Mouse (Mus musculus) midbrain, embryonic 15.5 days (tissue): ENCODE results near the gene Synrg. TPM values are rescaled to one million over a fixed set of nuclear protein-coding genes. Genes with fewer than 3 reads are reported as not detected.

ENCODE experiments used
- ATAC-seq: fragments of 200-750 bp; cut with Nextera tagmentation; replicated peaks from 2 replicates; pipeline ENCODE4 v1.8.0; 2017; ENCODE audit warnings: moderate TSS enrichment
- H3K27ac ChIP-seq: fragments of 300-500 bp; sonication (generic); 2 replicates; pipeline ENCODE4 v1.5.1; 2015; ENCODE audit warnings: mild to moderate bottlenecking, inconsistent platforms
- H3K27me3 ChIP-seq: fragments of 300-500 bp; sonication (generic); replicated peaks from 2 replicates; pipeline ENCODE4 v1.6.1; 2015; ENCODE audit warnings: inconsistent platforms
- H3K36me3 ChIP-seq: fragments of 300-500 bp; sonication (generic); replicated peaks from 2 replicates; pipeline ENCODE4 v1.6.1; 2015; ENCODE audit warnings: inconsistent platforms
- H3K4me1 ChIP-seq: fragments of 300-500 bp; sonication (generic); 2 replicates; pipeline ENCODE4 v1.6.1; 2015; ENCODE audit warnings: inconsistent platforms
- H3K4me2 ChIP-seq: fragments of 300-500 bp; sonication (generic); 2 replicates; pipeline ENCODE4 v1.6.1; 2015; ENCODE audit warnings: inconsistent platforms, mild to moderate bottlenecking, moderate library complexity
- H3K4me3 ChIP-seq: fragments of 300-500 bp; sonication (generic); 2 replicates; pipeline ENCODE4 v1.5.1; 2015; ENCODE audit warnings: mild to moderate bottlenecking, inconsistent platforms
- H3K9ac ChIP-seq: fragments of 300-500 bp; sonication (generic); 2 replicates; pipeline ENCODE4 v1.6.1; 2015; ENCODE audit warnings: mild to moderate bottlenecking, inconsistent platforms
- H3K9me3 ChIP-seq: fragments of 300-500 bp; sonication (generic); 2 replicates; pipeline ENCODE4 v1.6.1; 2016; ENCODE audit warnings: inconsistent platforms
- WGBS: fragments of 180-500 bp; shearing (Covaris S2); methylation state at CpG from one replicate; pipeline ENCODE4 v1.1.7; 2015; ENCODE audit warnings: mixed read lengths; 5-methylcytosine and 5-hydroxymethylcytosine counted together
- polyA plus RNA-seq: library from polyadenylated mRNA; unstranded; fragments of >200 nt; fragmentation: Nextera tagmentation; extraction: Ambion mirVana; gene quantifications from 2 replicates; pipeline ENCODE4 v1.2.1, GENCODE M21; 2015

Synrg gene
- polyA plus RNA-seq, 1 experiment from 2014 or later: 33.1 TPM

DNA sequence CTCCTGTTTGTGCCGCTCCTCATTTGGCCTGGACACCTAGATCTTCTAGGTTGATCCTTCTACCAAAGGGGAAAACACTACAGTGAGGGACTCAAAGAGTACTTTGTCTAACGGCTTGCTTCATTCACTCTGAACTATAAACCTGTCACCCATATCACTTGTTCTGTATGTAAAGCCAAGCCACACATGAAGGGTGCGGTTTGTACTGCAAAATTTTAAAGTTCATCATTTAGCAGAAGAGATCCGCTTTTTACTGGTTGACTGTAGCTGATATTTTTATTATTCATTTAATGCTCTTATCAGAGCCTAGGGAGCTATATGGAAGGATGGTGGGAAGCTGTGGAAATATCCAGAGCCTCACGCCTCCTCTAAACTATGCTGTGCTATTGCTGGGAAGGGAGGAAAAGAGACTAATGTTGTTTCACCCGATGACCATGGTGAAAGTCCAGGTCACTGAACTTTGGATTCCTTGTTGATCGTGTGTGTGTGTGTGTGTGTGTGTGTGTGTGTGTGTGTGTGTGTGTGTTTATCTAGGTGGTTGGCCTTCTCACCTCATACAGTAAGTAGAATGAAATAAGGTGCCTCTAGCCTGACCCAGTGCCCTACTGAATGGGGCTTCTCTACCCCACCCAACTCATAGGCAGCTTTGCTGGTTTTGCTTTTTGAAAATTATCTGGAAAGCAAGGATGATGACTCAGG, 52.7 kb downstream of the Synrg start:
- H3K4me3 ChIP-seq: no peak overlapping the region
- ATAC-seq: no peak
- peaks cover 14% of the 10 kb centered on the region for H3K4me1 ChIP-seq
- no peaks in the 10 kb centered on the region for H3K27me3 ChIP-seq
- 93% methylated on average over 7 of the region's 7 CpGs for WGBS
- no peak overlapping the region for H3K4me2 ChIP-seq
- peaks cover 18% of the 10 kb centered on the region; the same call in 1 of the 2 replicates for H3K36me3 ChIP-seq
- no peak overlapping the region for H3K9ac ChIP-seq
- H3K9me3 ChIP-seq: no peaks in the 10 kb centered on the region
- H3K27ac ChIP-seq: no peak overlapping the region

DNA sequence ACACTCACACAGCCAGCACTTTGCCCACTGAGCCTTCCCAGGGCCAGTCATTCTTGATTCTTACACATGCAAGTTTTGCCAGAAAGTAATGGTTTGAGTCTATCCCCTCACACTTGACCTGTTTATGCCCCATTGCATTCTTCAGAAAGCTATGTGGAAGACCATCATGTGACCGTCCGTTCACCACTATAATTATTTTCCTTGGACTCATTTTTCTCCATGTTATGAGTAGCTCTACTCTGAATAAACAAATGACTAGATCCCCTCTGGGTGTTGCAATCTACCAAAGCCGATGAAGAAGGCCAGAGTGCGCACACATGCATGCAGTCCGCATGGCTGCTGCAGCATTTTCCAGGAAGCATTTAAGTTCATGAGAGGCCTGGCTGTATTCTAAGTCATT, 63.0 kb downstream of the Synrg start:
- Histone ChIP-seq H3K4me2 (no peak overlapping the region), H3K27ac (no peak overlapping the region), H3K4me3 (no peak overlapping the region), H3K36me3 (peaks cover 66% of the 10 kb centered on the region), H3K27me3 (no peaks in the 10 kb centered on the region), H3K9me3 (no peaks in the 10 kb centered on the region), H3K4me1 (no peaks in the 10 kb centered on the region), H3K9ac (no peak overlapping the region)
- ATAC-seq: no peak
- 94% methylated on average over 5 of the region's 5 CpGs for WGBS

DNA sequence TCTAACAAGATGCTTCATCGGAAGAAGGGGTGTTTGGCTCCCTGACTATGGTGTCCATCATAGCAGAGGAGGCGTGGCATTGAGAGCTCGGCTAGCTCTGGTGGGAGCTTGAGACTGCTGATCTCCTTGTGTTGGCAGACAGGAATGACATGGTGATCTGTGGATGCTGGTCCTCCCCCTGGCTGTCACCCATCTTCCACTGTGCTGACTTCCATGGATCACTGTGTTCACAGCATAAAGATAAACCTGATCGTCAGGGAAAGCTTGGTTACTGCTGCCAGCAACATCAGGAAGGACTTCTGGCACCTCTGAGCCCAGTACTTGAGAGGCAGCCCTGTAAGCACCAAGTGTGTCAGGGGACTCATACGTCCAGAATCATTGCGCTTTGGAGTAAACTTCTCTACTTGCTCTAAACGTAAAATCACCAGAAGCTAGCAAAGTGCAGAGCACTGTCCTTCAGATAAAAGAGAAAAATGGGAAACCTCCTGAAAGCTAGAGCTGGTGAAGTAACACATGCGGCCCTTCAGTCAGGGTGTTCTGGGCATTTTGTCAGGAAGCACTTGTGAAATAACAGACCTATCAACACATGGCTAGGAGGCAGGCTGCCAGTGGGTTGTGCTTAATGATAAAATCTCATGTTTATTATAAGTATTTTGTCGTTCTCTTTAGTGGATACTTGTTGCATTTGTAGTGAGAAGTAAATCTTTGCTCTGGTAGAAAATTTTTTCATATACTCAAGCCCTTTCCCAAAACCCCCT, 64.2 kb downstream of the Synrg start:
- ATAC-seq: no peak
- Histone ChIP-seq H3K36me3 (peaks cover 63% of the 10 kb centered on the region), H3K9me3 (no peaks in the 10 kb centered on the region), H3K4me2 (no peak overlapping the region), H3K4me1 (no peaks in the 10 kb centered on the region), H3K27me3 (no peaks in the 10 kb centered on the region), H3K9ac (no peak overlapping the region), H3K27ac (no peak overlapping the region), H3K4me3 (no peak overlapping the region)
- WGBS: 84% methylated on average over 9 of the region's 9 CpGs

DNA sequence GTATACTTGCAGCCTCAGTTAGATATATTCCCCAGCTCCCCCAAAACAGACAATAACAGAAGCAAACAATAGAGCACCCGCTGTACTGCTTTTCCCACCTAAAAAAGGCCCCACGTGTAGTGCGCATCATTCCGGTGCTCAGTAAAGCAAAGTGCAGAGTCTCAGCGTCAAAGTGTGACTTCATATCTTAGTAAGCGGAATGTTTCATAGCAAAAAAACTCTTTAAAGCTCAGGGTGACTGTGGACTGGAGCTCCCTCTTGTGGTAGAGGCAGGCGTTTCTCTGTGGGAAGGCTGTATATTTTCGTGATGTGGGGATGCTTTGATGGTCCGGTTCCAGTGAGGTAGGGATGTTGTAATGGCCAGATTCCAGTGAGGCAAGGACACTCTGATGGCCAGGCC, 67.7 kb downstream of the Synrg start:
- no peak overlapping the region for H3K4me3 ChIP-seq
- H3K27ac ChIP-seq: no peak overlapping the region
- H3K4me1 ChIP-seq: no peaks in the 10 kb centered on the region
- H3K9me3 ChIP-seq: no peaks in the 10 kb centered on the region
- H3K36me3 ChIP-seq: peaks cover 41% of the 10 kb centered on the region
- ATAC-seq: no peak
- H3K27me3 ChIP-seq: no peaks in the 10 kb centered on the region
- H3K4me2 ChIP-seq: no peak overlapping the region
- WGBS: 55% methylated on average over 9 of the region's 9 CpGs
- H3K9ac ChIP-seq: no peak overlapping the region

DNA sequence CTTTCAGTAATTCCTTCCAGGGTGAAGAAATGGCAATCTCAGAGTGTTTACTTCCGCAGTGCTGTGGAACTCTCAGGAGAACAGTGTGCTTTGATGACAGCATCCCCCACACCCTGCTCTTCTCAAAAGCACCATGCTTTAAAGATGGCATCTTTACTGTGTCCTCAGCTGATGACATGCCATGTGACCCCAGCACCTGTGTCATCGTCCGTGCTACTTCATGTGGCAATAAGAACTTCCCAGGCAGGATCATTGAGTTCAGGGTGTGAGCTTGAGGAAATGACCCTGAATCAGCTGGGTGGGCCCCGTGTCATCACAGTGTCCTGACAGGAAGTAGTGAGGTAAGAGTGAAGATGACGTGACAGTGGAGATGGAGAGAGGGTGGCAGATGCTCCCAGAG, 68.3 kb downstream of the Synrg start:
- H3K4me1 ChIP-seq: no peaks in the 10 kb centered on the region
- H3K9me3 ChIP-seq: no peaks in the 10 kb centered on the region
- peaks cover 36% of the 10 kb centered on the region for H3K36me3 ChIP-seq
- H3K4me3 ChIP-seq: no peak overlapping the region
- no peak for ATAC-seq
- no peaks in the 10 kb centered on the region for H3K27me3 ChIP-seq
- H3K27ac ChIP-seq: no peak overlapping the region
- no peak overlapping the region for H3K9ac ChIP-seq
- WGBS: 91% methylated on average over 5 of the region's 5 CpGs
- no peak overlapping the region for H3K4me2 ChIP-seq

DNA sequence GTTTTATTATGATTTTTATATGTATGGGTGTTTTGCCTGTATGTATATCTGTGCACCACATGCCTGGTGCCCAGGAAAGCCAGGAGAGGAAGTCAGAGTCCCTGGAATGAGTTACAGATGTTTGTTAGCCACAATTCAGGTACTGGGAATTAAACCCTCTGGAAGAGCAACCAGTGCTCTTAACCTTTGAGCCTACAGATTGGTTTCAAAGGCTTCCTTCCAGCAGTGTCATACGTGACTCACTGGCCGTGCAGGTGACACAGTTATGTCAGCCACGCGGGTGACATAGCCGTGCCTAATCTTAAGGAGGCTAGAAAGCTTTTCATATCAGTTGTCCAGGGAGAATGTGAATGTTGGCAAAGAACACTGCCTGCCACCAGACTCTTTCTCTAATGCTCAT, 69.4 kb downstream of the Synrg start:
- no peaks in the 10 kb centered on the region for H3K27me3 ChIP-seq
- H3K36me3 ChIP-seq: peaks cover 27% of the 10 kb centered on the region
- no peak overlapping the region; the same call in 1 of the 2 replicates for H3K9ac ChIP-seq

DNA sequence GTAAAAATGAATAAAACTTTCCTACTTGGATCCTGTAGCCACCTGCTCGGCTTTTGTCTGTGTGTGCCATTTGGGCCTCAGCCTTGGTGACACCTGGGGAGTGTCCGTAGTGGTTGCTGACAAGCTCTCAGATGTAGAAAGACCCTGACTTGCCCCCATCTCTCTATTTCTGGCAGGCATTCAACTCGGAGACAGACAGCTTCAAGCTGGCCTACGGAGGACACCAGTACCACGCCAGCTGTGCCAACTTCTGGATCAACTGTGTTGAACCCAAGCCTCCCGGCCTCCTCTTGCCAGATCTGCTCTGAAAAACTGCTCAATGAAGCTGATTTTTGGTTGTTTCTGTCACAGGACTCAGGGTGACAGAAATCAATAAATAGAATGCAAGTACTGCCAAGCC, 76.4 kb downstream of the Synrg start:
- Histone ChIP-seq H3K27me3 (no peaks in the 10 kb centered on the region), H3K27ac (no peak overlapping the region), H3K4me2 (no peak overlapping the region), H3K4me1 (peaks cover 20% of the 10 kb centered on the region), H3K4me3 (no peak overlapping the region), H3K36me3 (peaks cover 30% of the 10 kb centered on the region; the same call in 1 of the 2 replicates), H3K9me3 (no peaks in the 10 kb centered on the region), H3K9ac (no peak overlapping the region)
- 81% methylated on average over 6 of the region's 6 CpGs for WGBS
- ATAC-seq: no peak

More for the DNA sequence above, 69.4 kb downstream of the Synrg start:
- Histone ChIP-seq H3K27ac (no peak overlapping the region), H3K4me2 (no peak overlapping the region), H3K4me3 (no peak overlapping the region), H3K9me3 (no peaks in the 10 kb centered on the region), H3K4me1 (no peaks in the 10 kb centered on the region)
- WGBS: 88% methylated on average over 5 of the region's 5 CpGs
- no peak for ATAC-seq

DNA sequence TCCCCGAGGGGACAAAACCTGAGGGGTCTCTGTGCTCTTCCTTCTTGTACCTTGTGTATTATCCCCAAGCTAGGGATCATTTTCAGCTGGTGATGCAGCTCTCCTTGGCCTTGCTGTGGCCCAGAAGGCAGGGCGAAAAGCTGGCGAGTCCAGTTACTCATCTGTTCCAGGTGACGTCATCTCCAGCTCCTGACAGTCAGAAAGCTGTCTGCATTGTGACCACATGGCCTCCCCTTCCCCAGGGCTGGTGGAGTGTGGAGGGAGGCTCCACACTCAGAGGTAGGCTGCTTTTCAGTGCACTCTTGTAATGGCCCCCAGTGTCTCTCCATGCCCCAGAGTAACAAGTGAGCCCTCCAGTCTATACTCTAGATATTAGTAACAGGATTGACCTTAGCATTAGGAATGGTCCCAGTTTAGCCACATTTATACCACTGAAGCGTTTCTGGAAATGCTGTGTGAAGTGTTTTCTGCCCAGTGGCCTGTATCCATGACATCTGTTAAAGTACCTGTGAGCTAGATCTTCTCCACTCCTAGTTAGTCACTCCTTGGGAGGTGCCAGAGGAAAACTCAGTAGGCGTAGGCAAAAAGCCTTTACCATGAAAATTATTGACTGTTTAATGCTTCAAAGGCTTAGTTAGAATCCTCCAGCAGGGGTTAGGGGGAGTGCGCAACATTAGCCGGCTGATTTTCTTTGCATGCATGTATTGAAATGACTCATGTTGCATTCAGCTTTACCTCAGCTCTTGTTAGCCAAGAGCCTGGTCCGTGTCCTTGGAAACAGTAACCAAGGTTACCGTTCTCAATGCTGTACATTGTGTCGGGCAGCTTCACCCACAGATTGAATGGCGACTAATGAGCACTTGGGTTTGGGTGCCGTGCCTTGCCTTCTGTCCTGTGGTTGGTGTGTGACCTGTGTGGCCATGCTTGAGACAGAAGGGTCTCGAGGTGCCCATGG, 78.9 kb downstream of the Synrg start:
- Histone ChIP-seq H3K9ac (no peak overlapping the region), H3K4me2 (peak overlapping the region; percentile 28; the same call in 1 of the 2 replicates), H3K9me3 (no peaks in the 10 kb centered on the region), H3K27ac (peak overlapping the region; percentile 76), H3K4me1 (peaks cover 25% of the 10 kb centered on the region), H3K36me3 (peaks cover 21% of the 10 kb centered on the region; the same call in 1 of the 2 replicates), H3K4me3 (no peak overlapping the region), H3K27me3 (no peaks in the 10 kb centered on the region)
- ATAC-seq: peak; percentile 89
- 15% methylated on average over 14 of the region's 14 CpGs for WGBS

DNA sequence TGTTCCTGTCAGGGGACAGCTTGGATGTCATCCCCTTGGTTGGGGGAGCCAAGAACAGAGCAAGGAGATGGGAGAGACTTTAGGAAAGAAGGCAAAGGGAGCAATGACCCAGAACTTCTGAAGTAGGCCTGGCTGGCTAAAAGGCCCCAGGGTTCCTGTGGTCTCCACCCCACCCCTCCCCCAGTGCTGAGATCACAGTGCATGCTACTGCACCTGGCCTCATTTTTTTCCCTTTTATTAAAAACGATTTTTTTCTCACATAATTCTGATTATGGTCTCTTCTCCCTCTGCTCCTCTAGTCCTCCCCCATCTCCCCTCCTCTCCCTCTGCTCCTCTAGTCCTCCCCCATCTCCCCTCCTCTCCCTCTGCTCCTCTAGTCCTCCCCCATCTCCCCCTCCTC, 80.8 kb downstream of the Synrg start:
- Histone ChIP-seq H3K4me2 (no peak overlapping the region), H3K27me3 (no peaks in the 10 kb centered on the region), H3K9ac (no peak overlapping the region), H3K4me3 (no peak overlapping the region), H3K9me3 (no peaks in the 10 kb centered on the region), H3K36me3 (peaks cover 12% of the 10 kb centered on the region; the same call in 1 of the 2 replicates), H3K4me1 (peaks cover 29% of the 10 kb centered on the region), H3K27ac (no peak overlapping the region)
- ATAC-seq: no peak
- WGBS: 60% methylated on average over 1 of the region's 1 CpGs

DNA sequence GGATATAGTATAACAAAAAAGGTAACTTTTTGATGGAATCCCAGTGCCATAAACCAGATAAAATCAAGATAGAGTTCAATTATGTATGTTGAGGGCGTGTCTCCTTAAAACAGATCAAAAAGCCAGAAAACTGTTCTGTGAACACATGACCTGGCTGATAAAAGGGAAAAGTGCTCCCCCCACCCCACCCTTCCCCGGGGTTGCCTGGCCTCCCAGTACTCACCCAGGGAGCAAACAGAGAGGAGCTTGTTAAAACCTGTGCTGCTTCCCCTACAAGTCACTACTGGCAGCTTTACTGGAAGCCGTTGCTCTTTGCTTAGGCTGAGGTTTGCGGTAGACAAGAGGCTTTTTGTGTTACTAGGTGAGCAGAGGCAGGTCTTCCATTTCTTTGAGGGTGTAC, 83.0 kb downstream of the Synrg start:
- Histone ChIP-seq H3K27me3 (no peaks in the 10 kb centered on the region), H3K4me1 (peaks cover 29% of the 10 kb centered on the region), H3K9me3 (no peaks in the 10 kb centered on the region), H3K27ac (no peak overlapping the region), H3K36me3 (no peaks in the 10 kb centered on the region), H3K4me3 (no peak overlapping the region), H3K9ac (no peak overlapping the region), H3K4me2 (no peak overlapping the region)
- WGBS: 61% methylated on average over 4 of the region's 4 CpGs
- ATAC-seq: no peak

DNA sequence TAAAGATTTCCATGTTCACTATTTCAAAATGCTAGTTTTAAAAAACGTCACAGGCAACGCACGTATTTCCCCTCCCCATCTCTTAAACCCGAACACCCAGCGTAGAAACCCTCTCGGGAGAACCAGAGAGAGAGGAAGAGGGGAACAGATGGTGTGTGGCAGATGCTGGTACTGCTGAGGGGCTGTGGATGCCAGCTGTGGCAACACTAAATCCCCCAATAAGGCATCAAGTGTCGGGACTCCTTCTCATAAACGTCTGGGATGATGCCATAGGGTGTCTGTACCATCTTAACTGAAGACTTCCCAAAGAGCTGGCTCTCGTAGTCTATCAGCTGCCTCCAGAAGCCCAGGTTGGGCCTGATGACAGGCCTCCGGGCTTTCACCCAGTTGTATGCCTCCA, 84.2 kb downstream of the Synrg start:
- no peak for ATAC-seq
- Histone ChIP-seq H3K27me3 (no peaks in the 10 kb centered on the region), H3K9me3 (no peaks in the 10 kb centered on the region), H3K4me2 (no peak overlapping the region), H3K36me3 (no peaks in the 10 kb centered on the region), H3K9ac (no peak overlapping the region), H3K4me3 (no peak overlapping the region), H3K4me1 (peaks cover 18% of the 10 kb centered on the region), H3K27ac (peak overlapping the region; percentile 48; the same call in 1 of the 2 replicates)
- 45% methylated on average over 10 of the region's 10 CpGs for WGBS

DNA sequence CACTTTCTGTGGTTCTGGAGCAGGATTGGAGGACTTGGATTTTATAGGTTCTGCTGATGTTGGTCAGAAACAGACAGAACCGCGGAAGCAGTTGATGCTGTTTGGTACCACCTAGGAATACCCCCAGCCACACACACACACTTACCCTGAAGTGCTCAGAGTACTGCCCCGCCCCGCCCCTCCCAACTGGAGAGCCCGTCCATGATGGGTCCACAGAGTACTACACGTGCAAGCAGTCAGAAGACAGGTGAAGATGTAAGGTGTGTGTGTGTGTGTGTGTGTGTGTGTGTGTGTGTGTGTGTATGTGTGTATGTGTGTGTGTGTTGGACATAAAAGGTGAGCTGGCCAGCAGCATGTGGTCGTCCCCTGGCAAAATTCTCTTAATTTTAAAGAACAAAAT, 88.8 kb downstream of the Synrg start:
- Histone ChIP-seq H3K27ac (no peak overlapping the region), H3K4me2 (no peak overlapping the region), H3K36me3 (no peaks in the 10 kb centered on the region), H3K4me1 (peaks cover 8% of the 10 kb centered on the region), H3K9me3 (no peaks in the 10 kb centered on the region), H3K4me3 (no peak overlapping the region), H3K27me3 (no peaks in the 10 kb centered on the region), H3K9ac (no peak overlapping the region)
- ATAC-seq: no peak
- 91% methylated on average over 7 of the region's 7 CpGs for WGBS
